ENCODE assay signal across 8 mouse cellular contexts in the genomic region with DNA sequence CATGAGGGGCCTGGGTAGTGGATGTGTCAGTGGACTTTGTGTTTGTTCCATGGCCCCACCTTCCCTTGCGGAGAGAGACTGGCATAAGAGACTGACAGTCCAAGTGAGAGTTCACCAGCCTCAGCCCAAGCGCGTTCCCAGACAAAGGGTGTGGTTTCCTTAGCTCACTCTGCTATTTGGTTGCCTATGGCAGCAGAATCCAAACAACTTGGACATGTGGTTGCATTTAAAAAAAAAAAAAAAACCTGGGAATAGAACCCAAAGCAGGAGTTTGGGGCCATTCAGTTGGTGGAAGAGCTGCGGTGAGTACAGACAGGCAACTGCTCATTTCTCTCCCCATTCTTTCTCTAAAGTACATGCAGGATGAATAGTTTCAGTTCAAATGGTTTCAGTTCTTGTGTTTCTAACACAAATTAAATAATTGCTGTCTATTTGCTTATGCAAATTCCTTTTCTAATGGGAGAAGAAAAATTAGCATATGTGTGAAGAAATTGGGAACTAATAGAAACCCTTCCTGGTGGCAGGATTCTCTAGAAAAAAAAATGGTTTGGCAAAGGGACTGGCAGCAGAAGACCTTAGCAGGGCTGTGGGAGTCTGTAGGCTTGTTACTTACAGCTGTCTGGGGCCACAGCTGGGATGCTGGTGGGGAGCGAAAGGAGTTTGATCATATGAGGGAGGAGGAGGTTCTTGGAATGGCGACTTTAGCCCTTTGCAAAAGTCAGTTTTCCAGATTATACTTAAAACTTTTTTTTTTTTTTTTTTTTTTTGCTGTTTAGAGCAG. TPM values are rescaled to one million over a fixed set of nuclear protein-coding genes. Genes with fewer than 3 reads are reported as not detected.
DNase-seq lines count a peak whose midpoint lies in the region; ATAC-seq and TF ChIP-seq lines count a peak whose summit lies in the region.
"Had no signal": no experiment of that assay in that cellular context is flagged by ENCODE, and none has a peak within 500 bp of the region (broad histone marks: within the 10 kb centered on the region; RNA-seq: fewer than 3 reads in every experiment).

No protein-coding gene starts in this region.

- TF ChIP-seq CTCF in lung, embryonic 14.5 days (IDR thresholded peaks at IDR 0.05; ENCODE audit: low read depth), result no peak

- H3K27me3 ChIP-seq in forebrain, embryonic 16.5 days (replicated peaks; ENCODE audit: control insufficient read depth, insufficient read depth, low read length), result no peaks in the 10 kb centered on the region
- H3K27me3 ChIP-seq in lung, embryonic 14.5 days (ENCODE audit: insufficient read depth, low read length), result no peaks in the 10 kb centered on the region

- 44% methylated on average over 6 of the region's 6 CpGs for WGBS in forebrain, embryonic 16.5 days
- WGBS in lung, embryonic 14.5 days, result 55% methylated on average over 6 of the region's 6 CpGs

- no peaks in the 10 kb centered on the region for H3K36me3 ChIP-seq in forebrain, embryonic 16.5 days (ENCODE audit: control insufficient read depth, insufficient read depth)
- H3K36me3 ChIP-seq in lung, embryonic 14.5 days (ENCODE audit: insufficient read depth), result peaks cover 10% of the 10 kb centered on the region; the same call in 1 of the 2 replicates

- ATAC-seq in forebrain, embryonic 16.5 days, result peak; percentile 89
- no peak for ATAC-seq in lung, embryonic 14.5 days (ENCODE audit: insufficient read depth)
- no peak for ATAC-seq in erythroid progenitor cell, adult 5-6 weeks (replicated peaks; ENCODE audit: low FRiP score, poor library complexity, severe bottlenecking)

- H3K4me1 ChIP-seq in forebrain, embryonic 16.5 days (replicated peaks; ENCODE audit: control insufficient read depth, insufficient read depth, low read length), result no peaks in the 10 kb centered on the region
- no peaks in the 10 kb centered on the region for H3K4me1 ChIP-seq in lung, embryonic 14.5 days (ENCODE audit: insufficient read depth)

- no peak overlapping the region for H3K4me2 ChIP-seq in forebrain, embryonic 16.5 days (ENCODE audit: low read length)
- H3K4me2 ChIP-seq in lung, embryonic 14.5 days, result no peak overlapping the region

- no peaks in the 10 kb centered on the region for H3K9me3 ChIP-seq in forebrain, embryonic 16.5 days (ENCODE audit: control insufficient read depth, low read length)
- H3K9me3 ChIP-seq in lung, embryonic 14.5 days (ENCODE audit: low read depth, low read length), result no peaks in the 10 kb centered on the region

- H3K9ac ChIP-seq in forebrain, embryonic 16.5 days (replicated peaks; ENCODE audit: low read depth, low read length), result no peak overlapping the region
- no peak overlapping the region for H3K9ac ChIP-seq in lung, embryonic 14.5 days
- H3K9ac ChIP-seq: liver, embryonic 14.5 days had no signal

- H3K27ac ChIP-seq in forebrain, embryonic 16.5 days (ENCODE audit: low read length), result no peak overlapping the region
- H3K27ac ChIP-seq in lung, embryonic 14.5 days (ENCODE audit: low read depth), result no peak overlapping the region
- H3K27ac ChIP-seq: liver, embryonic 14.5 days had no signal

- DNase-seq in 3T3-L1 (ENCODE audit: low read depth, low spot score), result peak; percentile 4
- DNase-seq in ES-CJ7 (ENCODE audit: low read depth, low spot score), result peak; percentile 17
- DNase-seq in lung, embryonic 14.5 days, result peak; percentile 24
- no peak for DNase-seq in adrenal gland, postnatal 25 days
- no peak for DNase-seq in layer of hippocampus, postnatal 25 days (ENCODE audit: extremely low spot score in 1 of 2, low spot score in 1 of 2)

- H3K4me3 ChIP-seq in forebrain, embryonic 16.5 days (replicated peaks; ENCODE audit: low read length), result no peak overlapping the region
- H3K4me3 ChIP-seq in lung, embryonic 14.5 days (ENCODE audit: low read depth, low read length), result no peak overlapping the region

RNA-seq across cellular contexts. Expression of a gene that starts 35.7 kb away (rescaled TPM):
- 0.14 and 0.16 TPM in 2 replicates for polyA plus RNA-seq in forebrain, embryonic 16.5 days (2015; fragmentation: Nextera tagmentation; extraction: Ambion mirVana)
- polyA plus RNA-seq in lung, embryonic 14.5 days (2014; fragmentation: Nextera tagmentation; extraction: Ambion mirVana), result 2.4 and 2.6 TPM in 2 replicates
- 1.3 TPM in 1 of 2 replicates, not detected in the other for total RNA-seq in erythroid progenitor cell, adult 5-6 weeks (2015; ENCODE audit: low replicate concordance)
- 0.77 TPM in 1 of 2 replicates, not detected in the other for total RNA-seq in erythroid progenitor cell, adult 5-6 weeks (2017; ENCODE audit: low replicate concordance)
- 1.3 and 1.5 TPM in 2 replicates for total RNA-seq in adrenal gland, postnatal 25 days (2021)
- total RNA-seq in layer of hippocampus, postnatal 25 days (2021), result under 1 TPM in 1 of 2 experiments, not detected in 1; 0.25 TPM

RNA-seq across cellular contexts. Expression of a gene that starts 54.9 kb away (rescaled TPM):
- 103 and 125 TPM in 2 replicates for polyA plus RNA-seq in forebrain, embryonic 16.5 days (2015; fragmentation: Nextera tagmentation; extraction: Ambion mirVana)
- 241 and 264 TPM in 2 replicates for polyA plus RNA-seq in lung, embryonic 14.5 days (2014; fragmentation: Nextera tagmentation; extraction: Ambion mirVana)
- 4.2 TPM in 1 of 2 replicates, not detected in the other for total RNA-seq in erythroid progenitor cell, adult 5-6 weeks (2015; ENCODE audit: low replicate concordance)
- total RNA-seq in erythroid progenitor cell, adult 5-6 weeks (2017; ENCODE audit: low replicate concordance), result 1.5 TPM in 1 of 2 replicates, not detected in the other
- total RNA-seq in adrenal gland, postnatal 25 days (2021), result 27.7 and 30.6 TPM in 2 replicates
- 10 to 100 TPM; 72.9 to 95.9 TPM for total RNA-seq in layer of hippocampus, postnatal 25 days (2021)

Comparison
In these comparisons a context has a peak if more than half of its experiments do, and no peak if none do; other contexts are left out.
1. DNase-seq: peak in 3T3-L1 (single experiment), ES-CJ7 (single experiment) and lung, embryonic 14.5 days (single experiment); none in adrenal gland, postnatal 25 days (single experiment) and layer of hippocampus, postnatal 25 days (0 of 2).